Mouse (Mus musculus): ENCODE data around the gene Degs1.

DNA sequence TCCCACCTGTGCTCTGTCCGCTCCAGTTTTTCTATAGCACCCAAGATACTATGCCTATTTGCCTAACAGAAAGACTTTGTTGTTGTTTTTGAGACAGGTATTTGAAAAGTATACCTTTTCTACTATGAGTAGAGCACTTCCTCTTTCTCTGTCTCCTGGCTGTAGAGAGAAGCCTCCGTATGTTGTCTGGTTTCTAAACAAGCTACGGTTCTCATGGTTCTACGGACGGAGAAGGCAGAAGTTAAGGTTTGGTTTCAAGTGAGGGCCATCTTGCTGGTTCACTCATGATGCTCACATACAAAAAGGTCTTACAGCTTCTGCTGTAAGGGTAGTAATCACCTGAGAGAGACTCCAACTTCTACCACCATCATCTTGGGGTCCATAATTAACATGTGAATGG lies 37.6 kb downstream of the Degs1 start:
- TF ChIP-seq CTCF (IDR thresholded peaks at IDR 0.05; ENCODE audit: insufficient read depth, low read depth, low read length), result no peak
- no peak for TF ChIP-seq POLR2A (IDR thresholded peaks at IDR 0.05; ENCODE audit: insufficient read depth, low read depth, low read length)
